Mouse (Mus musculus) liver, adult 2 months (tissue): Measurements from ENCODE around the gene Olfr224. TPM values are rescaled to one million over a fixed set of nuclear protein-coding genes. Genes with fewer than 3 reads are reported as not detected.
A peak's percentile ranks its signal among the peaks of the same experiment; 100 is the strongest.
"Not testable (repeated sequence)": the region's sequence is repeated elsewhere in the genome, so short reads cannot be mapped to it uniquely, and the experiment has no call there.

Experiments
- DNase-seq: peaks from one replicate; pipeline ENCODE4 v3.0.0-alpha.2; 2011; ENCODE audit warnings: low read depth, low spot score; ENCODE audit errors: extremely low read depth
- H3K27ac ChIP-seq: fragments of 200-500 bp; replicated peaks from 2 replicates; pipeline ENCODE4 v1.5.1; 2012; ENCODE audit warnings: low read depth, mild to moderate bottlenecking, control low read depth, inconsistent platforms, low read length; ENCODE audit not compliant: insufficient read depth
- H3K27me3 ChIP-seq: fragments of 200-500 bp; 2 replicates; pipeline ENCODE4 v1.6.1; 2012; ENCODE audit warnings: mild to moderate bottlenecking, moderate library complexity, low read length, inconsistent platforms; ENCODE audit not compliant: control insufficient read depth, insufficient read depth
- H3K36me3 ChIP-seq: fragments of 200-500 bp; 2 replicates; pipeline ENCODE4 v1.6.1; 2012; ENCODE audit warnings: low read length, inconsistent platforms; ENCODE audit not compliant: control insufficient read depth, insufficient read depth
- H3K4me1 ChIP-seq: fragments of 200-500 bp; 2 replicates; pipeline ENCODE4 v1.6.1; 2011; ENCODE audit warnings: low read length; ENCODE audit not compliant: control insufficient read depth, insufficient read depth
- H3K4me3 ChIP-seq: fragments of 200-500 bp; 2 replicates; pipeline ENCODE4 v1.5.1; 2011; ENCODE audit warnings: low read depth, mild to moderate bottlenecking, control low read depth, low read length, moderate library complexity; ENCODE audit not compliant: insufficient read depth
- H3K79me2 ChIP-seq: fragments of 200-500 bp; 2 replicates; pipeline ENCODE4 v1.6.1; 2012; ENCODE audit warnings: inconsistent platforms, mild to moderate bottlenecking, low read length, moderate library complexity; ENCODE audit not compliant: control insufficient read depth, insufficient read depth
- H3K9ac ChIP-seq: fragments of 200-500 bp; 2 replicates; pipeline ENCODE4 v1.6.1; 2012; ENCODE audit warnings: low read depth, mild to moderate bottlenecking, control low read depth, inconsistent platforms, low read length
- CTCF ChIP-seq: fragments of 200-500 bp; IDR thresholded peaks from 2 replicates; pipeline ENCODE4 v1.5.1; 2011; ENCODE audit warnings: low read depth, low read length, control low read depth
- POLR2A ChIP-seq: fragments of 200-500 bp; IDR thresholded peaks from 2 replicates; pipeline ENCODE4 v1.6.1; 2011; ENCODE audit warnings: low read length, control low read depth; ENCODE audit not compliant: insufficient read depth; ENCODE audit errors: extremely low read depth
- WGBS: fragments of 180-500 bp; shearing (Covaris S2); methylation state at CpG from one replicate; pipeline ENCODE4 v1.1.7; 2018; 5-methylcytosine and 5-hydroxymethylcytosine counted together
- polyA plus RNA-seq: library from polyadenylated mRNA; depleted of rRNA; stranded (reverse); fragments of >200 nt; gene quantifications from 2 replicates; pipeline ENCODE4 v1.2.3, GENCODE M21; 2012; rRNA removed
- total RNA-seq: library from RNA; depleted of rRNA; stranded (reverse); fragments of >200 nt; gene quantifications from 2 replicates; pipeline ENCODE4 v1.2.3, GENCODE M21; 2014; rRNA removed

Gene Olfr224
- total and polyA plus RNA-seq, 2 experiments, result not detected

DNA sequence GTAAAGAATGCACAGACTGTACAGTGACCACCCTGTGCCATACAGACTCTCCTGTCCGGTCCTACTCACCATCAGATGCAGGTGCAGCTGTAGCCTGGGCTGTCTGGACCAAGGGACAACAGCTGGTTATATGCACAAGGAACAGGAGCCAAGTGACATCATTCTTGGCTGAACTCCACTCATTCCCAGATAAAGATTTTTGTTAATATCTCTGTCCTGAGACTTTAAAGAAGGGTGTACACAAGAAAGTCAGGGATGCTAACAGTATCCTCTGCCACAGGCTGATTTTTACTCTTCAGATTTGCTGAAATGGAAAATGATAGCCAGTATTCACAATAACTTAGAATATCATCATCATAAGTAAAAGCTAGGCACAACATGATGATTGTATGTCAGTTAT, 14.8 kb downstream of the Olfr224 start, which contains the start of gene Olfr328:
Olfr328 (minus strand) TSS at position 101 of the 400 bp plus-strand sequence.
- Histone ChIP-seq H3K36me3 (no peaks in the 10 kb centered on the region), H3K79me2 (no peaks in the 10 kb centered on the region), H3K27ac (no peak within 1 kb of the TSS), H3K9ac (no peak within 1 kb of the TSS), H3K4me3 (no peak within 1 kb of the TSS), H3K27me3 (peaks cover 3% of the 10 kb centered on the region; the same call in 1 of the 2 replicates), H3K4me1 (no peaks in the 10 kb centered on the region)
- TF ChIP-seq POLR2A, result no peak
- no peak for TF ChIP-seq CTCF
- DNase-seq, result no peak
- 71% methylated on average over 1 of the region's 1 CpGs for WGBS

DNA sequence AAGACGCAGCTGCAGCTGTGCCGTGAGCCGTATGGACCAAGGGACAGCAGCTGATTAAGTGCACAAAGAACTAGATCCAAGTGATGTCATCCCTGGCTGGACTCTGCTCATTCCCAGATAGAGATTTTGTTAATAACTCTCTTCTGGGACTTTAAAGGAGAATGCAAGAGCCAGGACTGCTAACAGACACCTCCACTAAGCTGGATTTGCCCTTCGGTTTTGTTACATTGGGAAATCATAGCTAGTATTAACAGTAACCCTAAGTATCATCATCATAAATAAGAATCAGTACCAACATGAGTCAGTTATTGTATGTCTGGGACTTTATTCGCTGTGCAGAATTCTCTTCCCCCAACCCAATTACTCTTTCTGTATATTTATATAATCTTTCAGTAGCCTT, 24.0 kb downstream of the Olfr224 start, which contains the start of gene Olfr329-ps:
Olfr329-ps (minus strand) TSS at position 101 of the 400 bp plus-strand sequence.
- H3K36me3 ChIP-seq, result no peaks in the 10 kb centered on the region
- DNase-seq, result peak; percentile 4
- 70% methylated on average over 5 of the region's 5 CpGs for WGBS
- H3K4me1 ChIP-seq, result peaks cover 3% of the 10 kb centered on the region; the same call in 1 of the 2 replicates
- no peak within 1 kb of the TSS for H3K27ac ChIP-seq
- no peaks in the 10 kb centered on the region for H3K79me2 ChIP-seq
- H3K4me3 ChIP-seq, result no peak within 1 kb of the TSS
- TF ChIP-seq POLR2A, result no peak
- no peak for TF ChIP-seq CTCF
- no peaks in the 10 kb centered on the region for H3K27me3 ChIP-seq
- H3K9ac ChIP-seq, result no peak within 1 kb of the TSS

DNA sequence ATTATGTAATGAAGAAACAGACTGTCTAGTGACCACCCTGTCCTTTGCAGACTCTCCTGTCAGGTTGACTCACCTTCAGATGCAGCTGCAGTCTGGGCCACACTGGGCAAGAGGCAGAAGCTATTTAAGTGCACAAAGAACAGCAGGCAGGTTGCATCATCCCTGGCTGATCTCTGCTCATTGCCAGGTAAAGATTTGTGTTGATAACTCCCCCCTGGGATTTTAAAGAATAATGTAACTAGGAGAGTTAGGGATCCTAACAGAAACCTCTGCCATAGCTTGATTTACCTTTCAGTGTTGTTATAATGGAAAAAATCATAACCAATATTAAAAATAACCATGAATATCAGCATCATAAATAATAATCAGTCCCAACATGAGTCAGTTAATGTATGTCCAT, 35.6 kb downstream of the Olfr224 start, which contains the start of gene Olfr330:
Olfr330 (minus strand) TSS at position 101 of the 400 bp plus-strand sequence.
- H3K36me3 ChIP-seq, H3K27ac ChIP-seq, H3K27me3 ChIP-seq, H3K4me3 ChIP-seq, DNase-seq, H3K4me1 ChIP-seq, H3K9ac ChIP-seq, H3K79me2 ChIP-seq: not testable (repeated sequence)

DNA sequence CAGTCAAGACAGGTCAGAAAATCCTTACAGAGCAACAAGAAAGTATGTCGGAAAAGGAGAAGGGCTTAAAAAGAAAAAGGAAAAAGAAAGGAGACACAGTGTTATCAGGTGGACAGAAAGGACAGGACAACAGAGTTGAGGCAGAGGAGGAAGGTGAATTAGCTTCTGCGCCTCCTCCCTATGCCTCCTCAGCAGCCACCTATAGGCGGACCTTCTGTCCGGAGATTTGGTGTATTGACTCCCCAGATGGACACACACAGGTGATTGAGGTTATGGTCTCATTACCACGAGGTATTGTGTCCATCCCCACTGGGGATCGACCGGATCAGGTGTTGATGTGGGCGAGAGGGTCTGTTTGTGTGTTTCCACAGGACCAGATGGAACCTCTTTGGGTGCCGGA, 50.6 kb downstream of the Olfr224 start:
- not testable (repeated sequence) for H3K27me3 ChIP-seq, H3K4me3 ChIP-seq, H3K9ac ChIP-seq, H3K27ac ChIP-seq, H3K36me3 ChIP-seq, H3K79me2 ChIP-seq, DNase-seq, H3K4me1 ChIP-seq
- WGBS, result 93% methylated on average over 7 of the region's 9 CpGs

DNA sequence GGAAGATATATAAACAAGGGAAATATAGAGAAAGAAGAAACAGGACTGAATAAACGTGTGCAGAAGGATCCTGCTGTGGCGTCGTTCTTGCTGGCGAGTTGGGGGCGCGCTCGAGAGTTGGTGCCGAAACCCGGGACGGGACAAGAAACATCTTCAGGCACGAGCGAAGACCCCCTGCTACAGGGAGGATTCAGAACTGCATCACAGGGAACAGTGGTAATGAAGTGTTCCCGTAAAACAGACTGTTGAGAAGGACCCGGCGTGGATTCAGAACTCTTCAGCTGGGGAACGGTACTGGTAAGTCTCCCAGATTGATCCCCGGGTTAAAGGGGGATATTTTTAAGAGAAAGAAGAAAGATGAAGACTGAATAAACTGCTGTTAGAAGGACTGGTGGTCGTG, 51.4 kb downstream of the Olfr224 start:
- not testable (repeated sequence) for H3K9ac ChIP-seq, H3K36me3 ChIP-seq, H3K79me2 ChIP-seq, DNase-seq, H3K27ac ChIP-seq, H3K27me3 ChIP-seq, H3K4me3 ChIP-seq, H3K4me1 ChIP-seq
- 95% methylated on average over 18 of the region's 18 CpGs for WGBS

Other genes starting within 250 kb of the Olfr224 start
- 20.7 and 23.8 TPM in 2 replicates for gene Zfp672, start 240.2 kb downstream of the Olfr224 start, total RNA-seq
- gene Zfp672, start 240.2 kb downstream of the Olfr224 start, polyA plus RNA-seq, result 14.9 and 18.6 TPM in 2 replicates
- gene Sh3bp5l, start 239.8 kb downstream of the Olfr224 start, total RNA-seq, result 8.9 and 10.3 TPM in 2 replicates
- gene Sh3bp5l, start 239.8 kb downstream of the Olfr224 start, polyA plus RNA-seq, result 15.8 and 19.6 TPM in 2 replicates
- not detected in 2 replicates for gene Lypd8, start 191.5 kb downstream of the Olfr224 start, total RNA-seq
- gene Lypd8, start 191.5 kb downstream of the Olfr224 start, polyA plus RNA-seq, result 2.6 and 4.0 TPM in 2 replicates
- gene 1810065E05Rik, start 149.4 kb downstream of the Olfr224 start, total RNA-seq, result not detected in 2 replicates
- 0.22 TPM in 1 of 2 replicates, not detected in the other for gene 1810065E05Rik, start 149.4 kb downstream of the Olfr224 start, polyA plus RNA-seq
- gene Gm12253, start 138.0 kb downstream of the Olfr224 start, total RNA-seq, result not detected in 2 replicates
- not detected in 2 replicates for gene Gm12253, start 138.0 kb downstream of the Olfr224 start, polyA plus RNA-seq
- not detected in 2 replicates for gene Lypd9, start 117.6 kb downstream of the Olfr224 start, total RNA-seq
- gene Lypd9, start 117.6 kb downstream of the Olfr224 start, polyA plus RNA-seq, result not detected in 2 replicates
- not detected in 2 replicates for gene Olfr30, start 108.3 kb downstream of the Olfr224 start, total RNA-seq
- not detected in 2 replicates for gene Olfr30, start 108.3 kb downstream of the Olfr224 start, polyA plus RNA-seq
- gene Olfr332, start 78.0 kb downstream of the Olfr224 start, total RNA-seq, result not detected in 2 replicates
- not detected in 2 replicates for gene Olfr332, start 78.0 kb downstream of the Olfr224 start, polyA plus RNA-seq
- gene Olfr331, start 68.0 kb downstream of the Olfr224 start, total RNA-seq, result not detected in 2 replicates
- gene Olfr331, start 68.0 kb downstream of the Olfr224 start, polyA plus RNA-seq, result not detected in 2 replicates
- gene Olfr330, start 35.7 kb downstream of the Olfr224 start, total RNA-seq, result not detected in 2 replicates
- not detected in 2 replicates for gene Olfr330, start 35.7 kb downstream of the Olfr224 start, polyA plus RNA-seq
- gene Olfr329-ps, start 24.1 kb downstream of the Olfr224 start, total RNA-seq, result not detected in 2 replicates
- not detected in 2 replicates for gene Olfr329-ps, start 24.1 kb downstream of the Olfr224 start, polyA plus RNA-seq
- 0.07 TPM in 1 of 2 replicates, not detected in the other for gene Olfr328, start 14.9 kb downstream of the Olfr224 start, total RNA-seq
- not detected in 2 replicates for gene Olfr328, start 14.9 kb downstream of the Olfr224 start, polyA plus RNA-seq
- gene Olfr325, start 7.2 kb upstream of the Olfr224 start, total RNA-seq, result not detected in 2 replicates
- gene Olfr325, start 7.2 kb upstream of the Olfr224 start, polyA plus RNA-seq, result not detected in 2 replicates
- not detected in 2 replicates for gene Olfr324, start 24.6 kb upstream of the Olfr224 start, total RNA-seq
- not detected in 2 replicates for gene Olfr324, start 24.6 kb upstream of the Olfr224 start, polyA plus RNA-seq
- gene 2210407C18Rik, start 45.5 kb upstream of the Olfr224 start, total RNA-seq, result 0.27 TPM in 1 of 2 replicates, not detected in the other
- not detected in 2 replicates for gene 2210407C18Rik, start 45.5 kb upstream of the Olfr224 start, polyA plus RNA-seq
- gene Olfr323, start 59.9 kb upstream of the Olfr224 start, total RNA-seq, result not detected in 2 replicates
- not detected in 2 replicates for gene Olfr323, start 59.9 kb upstream of the Olfr224 start, polyA plus RNA-seq
- gene Trim58, start 69.9 kb upstream of the Olfr224 start, total RNA-seq, result not detected in 2 replicates
- not detected in 2 replicates for gene Trim58, start 69.9 kb upstream of the Olfr224 start, polyA plus RNA-seq
- not detected in 2 replicates for gene Olfr322, start 88.2 kb upstream of the Olfr224 start, total RNA-seq
- not detected in 2 replicates for gene Olfr322, start 88.2 kb upstream of the Olfr224 start, polyA plus RNA-seq
- gene Olfr320, start 110.5 kb upstream of the Olfr224 start, total RNA-seq, result not detected in 2 replicates
- not detected in 2 replicates for gene Olfr320, start 110.5 kb upstream of the Olfr224 start, polyA plus RNA-seq
- not detected in 2 replicates for gene Olfr319, start 128.6 kb upstream of the Olfr224 start, total RNA-seq
- not detected in 2 replicates for gene Olfr319, start 128.6 kb upstream of the Olfr224 start, polyA plus RNA-seq
- not detected in 2 replicates for gene Olfr318, start 153.5 kb upstream of the Olfr224 start, total RNA-seq
- not detected in 2 replicates for gene Olfr318, start 153.5 kb upstream of the Olfr224 start, polyA plus RNA-seq
- not detected in 2 replicates for gene Olfr317, start 168.7 kb upstream of the Olfr224 start, total RNA-seq
- gene Olfr317, start 168.7 kb upstream of the Olfr224 start, polyA plus RNA-seq, result not detected in 2 replicates
- not detected in 2 replicates for gene Olfr316, start 182.2 kb upstream of the Olfr224 start, total RNA-seq
- gene Olfr316, start 182.2 kb upstream of the Olfr224 start, polyA plus RNA-seq, result not detected in 2 replicates
- not detected in 2 replicates for gene Olfr315, start 202.6 kb upstream of the Olfr224 start, total RNA-seq
- gene Olfr315, start 202.6 kb upstream of the Olfr224 start, polyA plus RNA-seq, result not detected in 2 replicates
- gene Olfr314, start 212.4 kb upstream of the Olfr224 start, total RNA-seq, result not detected in 2 replicates
- not detected in 2 replicates for gene Olfr314, start 212.4 kb upstream of the Olfr224 start, polyA plus RNA-seq
- not detected in 2 replicates for gene Fam183b, start 231.4 kb upstream of the Olfr224 start, total RNA-seq
- not detected in 2 replicates for gene Fam183b, start 231.4 kb upstream of the Olfr224 start, polyA plus RNA-seq
- gene Olfr313, start 244.4 kb upstream of the Olfr224 start, total RNA-seq, result not detected in 2 replicates
- gene Olfr313, start 244.4 kb upstream of the Olfr224 start, polyA plus RNA-seq, result not detected in 2 replicates